Mouse (Mus musculus): ENCODE data around the gene Pik3ca. TPM values are rescaled to one million over a fixed set of nuclear protein-coding genes. Genes with fewer than 3 reads are reported as not detected.
"Not testable (repeated sequence)": the region's sequence is repeated elsewhere in the genome, so short reads cannot be mapped to it uniquely, and the experiment has no call there.

Pik3ca gene
- total RNA-seq, 2 experiments from 2014 or later = 45.4 to 46.2 TPM

DNA sequence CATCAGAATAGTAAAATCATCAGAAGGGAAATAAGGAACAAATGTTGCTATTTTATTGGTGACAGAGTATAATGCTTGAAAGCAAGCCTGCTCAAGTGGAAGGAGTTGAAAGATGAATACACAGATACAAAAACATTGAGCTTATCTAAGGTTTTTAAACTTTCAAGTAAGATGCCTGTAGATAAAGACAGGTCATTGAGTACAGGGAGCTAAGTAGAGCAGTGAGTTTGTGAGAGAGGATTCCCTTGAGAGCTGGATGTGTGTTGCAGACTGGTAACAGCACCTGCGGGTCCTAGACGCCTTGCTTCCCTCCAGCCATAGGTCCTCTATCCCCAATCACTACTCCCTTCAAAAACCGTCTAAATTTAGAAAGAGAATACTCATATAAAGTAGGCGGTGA, 1.2 kb downstream of the Pik3ca start:
- intact Hi-C loops (cut with DNase I) = loop anchor here (5.0 kb wide), 2 partner anchors 34 to 54 kb away; no protein-coding TSS in a partner anchor
- no peak for DNase-seq

DNA sequence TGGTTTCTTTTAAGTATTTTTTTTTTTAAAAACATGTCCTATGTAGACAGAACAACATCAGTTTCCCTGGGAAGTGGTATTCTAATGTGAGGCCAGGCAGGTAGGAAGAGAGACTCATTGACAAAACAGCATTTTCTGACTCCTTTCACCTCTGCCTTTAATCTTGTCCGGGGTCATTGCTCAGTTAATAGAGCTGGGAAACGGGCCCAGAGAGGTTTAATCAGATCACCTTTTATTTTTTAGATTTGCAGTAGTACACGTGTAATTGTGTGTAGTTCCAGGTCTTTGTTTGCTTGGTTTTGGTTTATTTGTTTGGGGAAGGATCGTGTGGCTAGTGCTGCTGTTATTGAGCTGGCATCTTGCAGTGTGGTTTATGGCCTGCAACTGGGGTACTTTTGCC, 1.9 kb downstream of the Pik3ca start:
- intact Hi-C loops (cut with DNase I) = loop anchor here (5.0 kb wide), 2 partner anchors 33 to 53 kb away; no protein-coding TSS in a partner anchor

DNA sequence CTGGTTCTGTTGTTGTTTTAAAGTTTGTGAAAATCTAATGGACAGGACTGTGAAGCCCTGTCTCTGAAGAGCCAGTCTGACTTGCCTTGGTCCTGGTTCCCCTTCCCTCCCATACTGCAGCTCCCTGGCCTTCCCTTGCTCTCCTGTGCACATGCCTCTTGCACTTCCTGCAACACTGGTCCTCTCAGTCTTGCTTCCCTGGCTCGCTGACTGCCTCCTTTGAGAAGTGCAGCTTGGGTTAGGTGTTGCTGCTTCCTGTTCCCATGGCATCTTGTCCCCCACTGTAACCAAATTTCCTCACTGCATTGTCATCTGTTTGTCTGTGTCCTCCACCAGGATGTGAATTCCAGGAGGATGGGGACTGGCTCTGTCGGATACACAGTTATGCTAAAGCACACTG, 2.5 kb downstream of the Pik3ca start:
- intact Hi-C loops (cut with DNase I) = loop anchor here (2.0 to 5.0 kb wide), 3 partner anchors 15 to 52 kb away; no protein-coding TSS in a partner anchor
- DNase-seq = no peak

More for the DNA sequence above, 1.9 kb downstream of the Pik3ca start:
- no peak for DNase-seq

DNA sequence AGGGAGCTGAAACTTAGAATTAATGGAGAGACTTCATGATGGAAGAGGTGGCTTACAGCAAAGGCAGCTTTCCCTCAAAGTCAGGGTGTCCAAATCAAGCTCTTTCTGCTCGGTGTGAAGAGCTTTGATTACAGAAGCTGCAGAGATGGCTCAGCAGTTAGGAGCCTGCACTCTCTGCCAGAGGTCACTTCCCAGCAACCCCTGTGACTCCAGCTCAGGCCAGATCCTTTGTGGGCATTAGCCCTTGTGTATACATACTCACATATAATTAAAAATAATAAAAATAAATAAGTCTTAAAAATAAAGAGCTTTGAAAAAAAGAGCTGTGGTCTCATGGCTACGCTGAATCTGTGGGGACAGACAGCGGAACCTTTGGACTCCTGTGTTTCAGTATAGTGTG, 4.1 kb downstream of the Pik3ca start:
- DNase-seq = no peak
- intact Hi-C loops (cut with DNase I) = loop anchor here (2.0 kb wide), 1 partner anchor 13 kb away; no protein-coding TSS in a partner anchor

DNA sequence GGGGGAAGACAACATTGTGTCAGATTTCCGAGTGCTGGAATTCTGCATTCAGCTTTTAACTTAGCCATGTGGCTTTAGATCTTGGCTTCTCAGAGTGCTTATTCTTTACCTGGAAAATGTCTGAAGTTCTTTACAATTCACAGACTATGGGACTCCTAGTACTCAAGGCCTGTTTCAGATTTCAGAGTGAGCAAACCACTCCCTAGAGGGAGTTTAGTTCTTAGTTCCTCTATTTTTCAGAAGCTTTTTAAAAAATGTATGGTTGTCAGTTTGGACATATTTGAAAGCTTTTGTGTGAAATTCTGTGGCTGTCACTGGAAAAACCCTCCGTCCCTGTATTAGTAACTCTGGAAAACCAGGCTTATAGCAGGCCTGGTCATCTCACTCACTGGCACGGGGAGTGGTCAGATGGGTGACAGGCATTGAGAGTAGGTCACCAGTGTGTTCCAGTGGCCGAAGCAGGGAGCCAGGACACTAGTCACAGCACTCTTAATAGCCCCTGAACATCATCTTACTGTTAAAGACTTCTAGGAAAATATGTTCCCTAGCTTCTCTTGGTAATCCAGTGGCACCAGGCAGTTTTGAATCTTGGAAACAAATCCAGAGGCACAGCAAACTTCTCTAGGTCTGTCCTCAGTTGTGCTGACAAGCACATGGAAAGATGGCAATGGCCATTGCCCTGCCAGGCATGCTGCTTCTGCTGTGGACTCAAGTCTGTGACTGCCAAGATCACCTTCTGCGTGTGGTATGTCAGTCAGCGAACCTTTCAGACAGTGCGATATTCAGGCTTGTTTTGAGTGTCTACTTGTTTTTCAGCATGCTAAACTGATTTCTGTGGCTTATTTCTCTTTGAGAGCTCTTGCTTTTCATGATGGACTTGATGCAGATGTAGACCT, 5.8 kb downstream of the Pik3ca start:
- DNase-seq = no peak
- intact Hi-C loops (cut with DNase I) = no loop called here

DNA sequence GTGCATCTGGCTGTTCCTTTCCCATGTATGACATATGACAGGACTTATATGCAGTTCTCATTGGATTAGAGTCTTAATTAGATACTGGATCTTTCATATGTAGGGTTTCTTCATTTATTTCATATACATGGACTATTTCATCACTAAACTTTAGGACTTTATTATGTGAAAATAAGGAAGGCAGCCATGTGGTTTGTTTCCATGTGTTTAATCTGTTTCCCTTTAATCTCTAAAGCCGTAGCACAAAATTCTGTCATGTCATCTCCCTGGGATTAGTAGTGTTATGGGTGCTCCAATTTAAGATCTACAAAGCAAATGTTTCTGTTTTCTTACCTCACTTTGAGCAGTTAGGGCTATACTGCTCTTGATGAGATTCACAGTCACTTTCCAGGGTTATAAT, 8.2 kb downstream of the Pik3ca start:
- intact Hi-C loops (cut with DNase I) = no loop called here
- no peak for DNase-seq

DNA sequence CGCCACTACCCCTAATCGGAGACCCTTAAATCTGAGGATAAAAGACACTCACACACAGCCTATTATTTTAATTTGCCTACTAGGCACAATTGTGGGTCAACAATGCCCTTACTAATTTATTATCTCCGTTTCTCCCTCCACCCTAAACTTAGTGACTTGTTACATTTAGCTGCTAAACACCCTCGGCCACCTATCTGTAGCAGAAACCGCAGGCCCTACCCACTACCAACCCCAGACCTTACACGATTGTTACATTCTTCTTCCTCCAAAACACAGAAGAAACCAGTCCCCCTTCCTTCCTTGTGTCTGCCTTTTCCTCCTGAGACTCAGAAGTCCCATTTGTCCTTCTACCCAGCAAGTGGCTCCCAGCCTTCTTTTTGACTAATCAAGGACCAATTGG, 9.3 kb downstream of the Pik3ca start:
- intact Hi-C loops (cut with DNase I) = no loop called here
- no peak for DNase-seq

DNA sequence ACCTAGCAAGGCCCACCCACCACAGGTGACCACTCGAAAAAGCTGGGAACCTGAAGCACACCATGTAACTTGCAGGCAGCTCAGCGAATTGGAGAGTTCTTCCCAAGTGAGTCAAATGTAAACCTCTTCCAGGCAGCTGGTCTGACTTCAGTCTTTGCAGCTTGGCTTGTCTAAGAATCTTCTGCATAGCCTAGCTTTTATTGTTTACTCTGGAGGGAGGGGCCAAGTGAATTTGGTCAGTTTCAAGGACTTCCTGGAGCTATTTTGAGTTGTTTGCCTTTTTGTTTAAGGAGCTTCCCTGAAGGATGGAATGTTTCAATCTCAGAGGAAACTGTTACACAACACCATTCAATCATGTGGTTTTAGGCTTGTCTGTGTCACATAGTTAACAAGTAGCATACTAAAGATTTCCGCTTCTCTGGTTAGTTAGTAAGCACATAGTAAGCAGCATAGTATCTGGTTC, 11.4 kb downstream of the Pik3ca start:
- DNase-seq = no peak
- intact Hi-C loops (cut with DNase I) = no loop called here

DNA sequence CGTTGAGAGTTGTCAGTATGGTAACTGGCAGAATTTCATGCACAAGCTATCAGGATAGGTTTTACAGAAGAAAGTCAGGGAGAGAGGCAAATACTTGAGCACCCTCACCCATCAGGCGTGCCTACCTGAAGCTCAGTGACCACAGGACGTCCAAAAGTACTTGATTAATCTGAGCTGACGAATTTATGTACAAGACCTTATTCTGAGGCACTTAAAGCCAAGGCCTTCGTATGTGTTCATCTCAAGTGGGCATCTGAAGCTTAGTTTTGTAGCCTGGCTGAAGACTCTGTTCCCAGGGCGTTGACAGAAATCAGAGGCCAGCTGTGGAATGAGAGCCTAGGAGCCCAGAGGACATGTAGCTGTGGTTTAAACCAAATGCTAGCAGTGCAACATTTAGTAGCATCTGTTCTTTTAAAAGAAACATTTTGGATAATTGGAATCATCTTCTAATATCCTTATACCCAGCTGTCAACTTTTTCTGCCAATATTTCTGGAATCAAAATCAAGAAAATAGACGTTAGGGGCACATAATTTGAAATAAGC, 15.1 kb downstream of the Pik3ca start:
- intact Hi-C loops (cut with DNase I) = no loop called here
- DNase-seq = no peak

DNA sequence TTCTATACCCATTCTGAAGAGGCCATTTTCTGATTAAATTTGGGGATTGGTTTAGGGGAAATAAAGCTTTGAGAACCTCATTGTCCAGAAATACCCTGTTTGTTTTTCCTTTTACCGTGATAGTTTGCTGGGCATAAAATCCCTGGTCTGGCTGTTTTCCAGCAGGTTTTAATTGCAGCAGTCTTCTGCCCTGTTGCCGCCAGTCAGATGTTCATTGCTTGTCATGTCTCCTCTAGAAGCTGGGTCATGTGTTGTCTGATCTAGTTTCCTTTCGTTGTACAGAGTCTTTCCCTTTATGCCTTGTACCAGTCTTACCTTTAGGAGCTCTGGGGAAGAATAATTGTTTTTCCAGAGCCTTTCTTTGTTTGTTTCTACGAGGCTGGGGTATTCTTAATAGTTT, 16.9 kb downstream of the Pik3ca start:
- intact Hi-C loops (cut with DNase I) = loop anchor here (2.0 kb wide), 1 partner anchor 14 kb away; no protein-coding TSS in a partner anchor
- no peak for DNase-seq

DNA sequence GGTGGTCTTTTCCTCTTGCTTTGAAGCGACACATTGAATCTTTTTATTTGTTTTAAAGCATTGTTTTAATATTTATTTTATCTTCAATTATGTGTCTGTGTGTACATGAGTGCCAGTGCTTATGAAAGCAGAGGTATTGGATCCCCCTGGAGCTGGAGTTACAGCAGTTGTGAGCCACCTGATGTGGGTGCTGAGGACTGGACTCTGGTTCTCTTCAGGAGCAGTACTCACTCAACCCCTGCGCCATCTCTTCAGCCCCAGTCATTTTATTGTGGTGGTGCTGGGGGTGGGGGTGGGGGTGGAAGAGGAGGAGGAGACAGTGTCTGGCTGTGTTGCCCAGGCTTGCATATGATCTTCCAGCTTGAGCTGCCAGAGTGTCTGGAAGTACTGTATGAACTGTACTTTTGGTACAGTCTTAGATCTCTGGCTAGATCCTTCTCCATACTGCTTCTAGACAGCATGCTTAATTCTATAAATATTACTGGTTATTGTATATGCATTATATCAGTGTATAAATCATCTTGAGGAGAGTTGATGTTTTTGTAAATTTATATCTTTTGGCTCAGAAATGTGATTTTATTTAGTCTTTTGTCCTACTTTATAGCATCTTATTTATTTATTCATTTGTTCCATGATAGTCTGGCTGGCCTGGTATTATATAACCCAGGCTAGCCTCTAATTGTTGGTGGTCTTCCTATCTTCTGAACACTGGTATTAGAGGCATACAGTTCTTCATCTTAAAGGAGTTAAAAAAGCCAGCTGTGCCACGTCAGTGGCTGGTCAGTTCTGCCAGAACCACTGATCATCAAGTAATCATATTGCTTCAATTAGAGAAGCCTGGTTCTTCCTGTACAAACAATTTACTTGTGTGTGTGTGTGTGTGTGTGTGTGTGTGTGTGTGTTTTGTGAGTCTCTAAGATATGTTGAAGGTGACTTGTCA, 18.2 kb downstream of the Pik3ca start:
- intact Hi-C loops (cut with DNase I) = loop anchor here (2.0 kb wide), 1 partner anchor 15 kb away; no protein-coding TSS in a partner anchor
- DNase-seq = no peak

DNA sequence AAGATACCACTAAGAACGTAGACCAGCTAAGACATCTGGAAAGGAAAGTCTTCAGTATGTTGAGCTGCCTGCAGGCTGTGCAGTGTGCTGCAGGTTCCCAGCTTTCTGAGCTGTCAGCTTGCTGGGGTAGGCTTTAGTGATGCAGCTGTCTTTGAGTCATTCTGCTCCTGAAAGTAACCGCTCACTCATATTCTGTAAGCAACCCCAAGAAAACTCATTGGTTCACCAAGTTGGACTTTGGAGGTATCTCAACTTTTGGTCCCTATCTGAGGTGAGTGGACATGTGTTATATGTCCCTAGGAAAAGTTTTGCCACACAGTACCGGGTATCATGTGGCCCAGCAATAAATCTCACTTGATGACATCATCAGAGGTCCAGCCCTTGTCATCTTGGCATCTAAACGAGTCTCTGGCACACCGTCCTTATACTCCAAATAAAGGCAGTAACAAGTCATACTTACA, 20.3 kb downstream of the Pik3ca start:
- DNase-seq = peak in 1 of 2 experiments; percentile 40
- intact Hi-C loops (cut with DNase I) = no loop called here

DNA sequence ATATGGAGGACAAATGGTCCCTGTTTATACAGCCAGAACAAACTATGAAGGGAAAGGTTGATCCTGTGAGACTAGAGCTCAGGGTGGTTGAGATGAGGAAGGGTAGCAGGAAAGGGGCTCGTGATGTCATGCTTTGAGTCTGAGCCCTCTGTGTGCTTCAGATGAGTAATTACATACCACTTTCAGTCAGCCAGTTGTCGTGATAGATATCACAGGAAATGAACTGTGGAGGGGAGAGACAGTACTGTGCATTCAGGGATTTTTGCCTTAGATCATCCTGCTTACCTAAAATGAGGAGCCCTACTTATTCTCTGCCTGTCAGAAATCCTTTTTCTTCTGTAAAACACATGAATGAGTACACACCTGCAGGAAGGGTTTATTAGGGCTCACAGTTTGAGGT, 22.4 kb downstream of the Pik3ca start:
- DNase-seq = no peak
- intact Hi-C loops (cut with DNase I) = no loop called here

DNA sequence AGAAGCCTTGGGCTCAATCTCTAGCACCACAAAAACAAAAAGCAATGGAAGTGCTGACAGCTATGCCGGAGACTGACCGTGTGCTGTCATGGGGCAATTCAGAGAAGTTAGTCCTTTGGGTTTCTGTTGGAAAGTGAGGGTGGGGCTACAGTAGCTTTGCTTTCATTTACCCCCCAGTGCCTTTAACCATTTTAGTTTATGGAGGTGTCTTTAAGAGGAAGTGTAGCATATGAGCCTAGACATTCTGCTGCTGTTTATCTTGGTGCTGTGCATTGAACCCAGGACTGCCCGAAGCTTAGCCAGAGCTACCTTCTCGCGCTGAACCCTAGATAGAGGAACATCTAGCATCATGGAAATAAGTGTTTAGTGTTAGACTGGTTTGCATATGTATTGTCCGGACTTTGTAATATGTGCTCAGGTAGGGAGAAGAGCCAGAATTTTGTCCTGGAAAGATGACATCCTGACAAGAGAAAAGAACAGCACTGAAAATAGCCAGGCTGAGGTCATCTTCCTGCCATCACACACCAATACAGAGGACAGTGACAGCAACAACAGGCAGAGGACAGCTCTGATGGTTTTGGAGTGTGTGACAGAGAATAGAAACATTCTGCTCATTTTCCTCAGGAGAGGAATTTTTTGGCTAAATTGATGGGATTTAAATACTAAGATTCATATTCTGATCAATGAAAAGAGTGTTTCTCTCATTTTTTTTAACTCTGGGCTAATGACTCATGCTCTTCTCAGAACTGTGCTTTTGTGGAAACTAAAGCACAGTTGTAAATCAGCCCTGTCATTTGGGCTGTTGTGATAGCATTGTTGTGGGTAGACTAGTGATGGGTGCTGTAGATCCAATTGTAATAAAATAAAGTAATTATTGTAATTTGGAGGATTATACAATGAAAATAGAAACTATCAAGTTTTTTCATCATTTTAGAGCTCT, 23.9 kb downstream of the Pik3ca start:
- intact Hi-C loops (cut with DNase I) = no loop called here

DNA sequence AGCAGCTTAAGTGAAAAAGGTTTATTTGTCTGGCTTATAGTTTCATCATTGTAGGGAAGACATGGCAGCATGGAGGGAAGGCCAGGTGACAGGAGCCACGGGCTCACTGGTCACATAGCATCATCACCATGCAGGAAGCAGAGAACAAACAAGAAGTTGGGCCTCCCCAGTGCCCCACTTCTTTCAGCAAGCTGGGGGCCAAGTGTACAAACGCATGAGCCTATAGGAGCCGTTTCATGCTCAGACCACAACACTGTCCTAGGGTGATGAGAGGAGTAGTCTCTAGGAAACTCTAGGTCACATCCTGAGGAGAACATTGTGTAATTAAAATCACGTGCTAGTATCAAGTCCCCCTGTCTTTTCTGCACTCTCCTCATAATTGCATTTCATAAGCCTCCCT, 30.2 kb downstream of the Pik3ca start:
- intact Hi-C loops (cut with DNase I) = no loop called here
- no peak for DNase-seq

More for the DNA sequence above, 23.9 kb downstream of the Pik3ca start:
- no peak for DNase-seq

DNA sequence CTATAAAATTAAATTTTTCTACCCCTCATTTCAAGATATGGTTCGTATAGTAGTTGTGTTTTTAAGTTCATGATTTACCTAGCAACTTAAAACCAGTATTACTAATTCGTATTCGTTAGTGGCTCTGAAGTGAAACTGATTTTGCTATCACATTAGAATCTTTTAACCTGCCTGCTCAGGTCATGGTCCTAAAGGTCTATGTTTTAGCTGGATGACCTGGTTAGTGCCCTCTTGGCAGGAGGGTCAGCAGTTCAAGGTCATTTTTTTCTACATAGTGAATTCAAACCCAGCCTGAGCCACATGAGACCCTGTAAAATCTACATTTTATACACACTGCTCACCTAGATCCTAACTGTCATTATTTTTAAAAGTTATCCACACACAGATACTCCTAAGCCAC, 30.9 kb downstream of the Pik3ca start:
- intact Hi-C loops (cut with DNase I) = no loop called here

DNA sequence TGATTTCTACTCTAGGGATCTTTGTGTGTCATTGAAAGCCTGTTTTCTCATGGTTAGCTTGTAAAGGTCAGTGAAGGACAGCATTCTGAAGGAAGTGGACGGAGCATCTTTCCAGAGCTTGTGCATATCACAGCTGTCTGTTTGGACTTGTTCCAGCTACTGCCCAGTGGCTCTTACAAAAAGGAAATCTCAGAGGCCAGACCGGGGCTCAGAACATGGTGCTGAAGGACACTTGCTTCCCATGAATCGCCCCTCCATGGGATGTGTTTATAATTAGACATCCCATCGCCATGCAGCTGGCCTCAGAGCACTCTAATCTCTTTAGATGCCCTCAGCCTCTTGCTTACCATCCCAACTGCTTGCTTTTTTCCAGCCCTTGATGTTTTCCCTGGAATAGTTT, 31.4 kb downstream of the Pik3ca start:
- DNase-seq = peak; percentile 39 to 70
- intact Hi-C loops (cut with DNase I) = no loop called here

More for the DNA sequence above, 30.9 kb downstream of the Pik3ca start:
- no peak for DNase-seq

DNA sequence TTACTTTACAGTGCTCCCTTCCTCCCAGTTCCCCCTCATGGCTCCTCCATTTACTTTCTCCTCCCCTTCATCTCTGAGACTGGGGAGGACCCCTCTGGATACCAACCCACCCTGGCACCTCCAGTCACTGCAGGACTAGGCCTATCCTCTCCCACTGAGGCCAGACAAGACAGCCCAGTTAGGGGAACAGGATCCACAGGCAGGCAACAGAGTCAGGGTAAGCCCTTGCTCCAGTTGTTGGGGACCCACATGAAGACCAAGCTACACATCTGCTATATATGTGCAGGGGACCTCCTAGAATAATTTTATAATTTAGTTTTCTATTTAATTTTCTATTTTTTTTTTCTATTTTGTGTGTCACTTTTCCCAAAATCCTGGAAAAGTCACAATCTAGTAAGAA, 31.9 kb downstream of the Pik3ca start:
- intact Hi-C loops (cut with DNase I); DNase-seq: not testable (repeated sequence)

DNA sequence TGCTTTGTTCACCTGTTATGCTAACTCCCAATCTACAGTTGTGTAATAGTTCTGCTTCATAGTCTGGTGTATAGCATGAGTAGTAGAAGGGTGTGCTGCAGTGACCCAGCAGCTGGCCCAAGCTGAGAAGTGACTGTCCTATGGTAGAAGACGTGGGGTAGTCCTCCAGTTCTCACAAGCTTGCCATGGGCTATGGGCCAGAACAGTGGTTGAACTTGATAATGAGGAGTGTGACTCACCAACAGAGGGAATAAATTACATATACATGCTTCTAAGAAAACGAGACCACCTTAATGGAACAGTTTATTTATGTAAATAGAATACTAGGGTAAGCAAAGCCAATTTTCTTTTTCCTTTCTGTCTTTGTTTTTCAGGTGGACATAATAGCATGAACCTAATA, 32.9 kb downstream of the Pik3ca start:
- intact Hi-C loops (cut with DNase I) = loop anchor here (5.0 kb wide), 1 partner anchor 33 kb away; the partner anchor contains the start of gene Pik3ca
- DNase-seq = peak; percentile 25 to 36

Data from heart, postnatal 14 days (tissue).